Mouse (Mus musculus) MEL (cell line): Measurements from ENCODE around the gene Patz1. TPM values are rescaled to one million over a fixed set of nuclear protein-coding genes. Genes with fewer than 3 reads are reported as not detected.

Experiments
- DNase-seq: peaks from one replicate; pipeline ENCODE4 v3.0.0; 2011; ENCODE audit warnings: low read depth, low spot score
- H3K27ac ChIP-seq: 2 replicates; pipeline ENCODE4 v1.5.1; 2012; ENCODE audit warnings: low read depth, mild to moderate bottlenecking, control low read depth, low read length, moderate library complexity; ENCODE audit not compliant: control insufficient read depth
- H3K27me3 ChIP-seq, 2 experiments: fragments of 150-350 bp in 1 of 2; sonication (generic) in 1 of 2; 2 replicates each; pipeline ENCODE4 v1.6.1; 2012; ENCODE audit warnings: low read length in 2 of 2, mild to moderate bottlenecking in 2 of 2, improper control_type of control experiment in 1 of 2, moderate library complexity in 1 of 2; ENCODE audit not compliant: insufficient read depth in 2 of 2, control insufficient read depth in 1 of 2
- H3K36me3 ChIP-seq, 2 experiments: 2 replicates each; pipeline ENCODE4 v1.6.1; 2012 to 2014; ENCODE audit warnings: low read length in 2 of 2, improper control_type of control experiment in 1 of 2, inconsistent platforms in 1 of 2, mild to moderate bottlenecking in 1 of 2; ENCODE audit not compliant: insufficient read depth in 2 of 2, control insufficient read depth in 1 of 2
- H3K4me1 ChIP-seq, 2 experiments: fragments of 150-350 bp in 1 of 2; sonication (generic) in 1 of 2; 2 replicates each; pipeline ENCODE4 v1.6.1; 2012; ENCODE audit warnings: low read length in 2 of 2, improper control_type of control experiment in 1 of 2, mild to moderate bottlenecking in 1 of 2; ENCODE audit not compliant: insufficient read depth in 2 of 2, control insufficient read depth in 1 of 2
- H3K4me3 ChIP-seq, 2 experiments: fragments of 150-350 bp in 1 of 2; sonication (generic) in 1 of 2; 2 replicates each; pipeline ENCODE4 v1.5.1; 2012; ENCODE audit warnings: low read depth in 2 of 2, low read length in 2 of 2, mild to moderate bottlenecking in 2 of 2, moderate library complexity in 2 of 2, control low read depth in 1 of 2, improper control_type of control experiment in 1 of 2; ENCODE audit not compliant: control insufficient read depth in 1 of 2, insufficient read depth in 1 of 2
- H3K79me2 ChIP-seq: 2 replicates; pipeline ENCODE4 v1.6.1; 2012; ENCODE audit warnings: mild to moderate bottlenecking, low read length, moderate library complexity; ENCODE audit not compliant: control insufficient read depth, poor library complexity, insufficient read depth
- H3K9ac ChIP-seq: 2 replicates; pipeline ENCODE4 v1.6.1; 2012; ENCODE audit warnings: low read depth, mild to moderate bottlenecking, control low read depth, low read length, moderate library complexity; ENCODE audit not compliant: control insufficient read depth, poor library complexity, severe bottlenecking
- H3K9me3 ChIP-seq: fragments of 150-350 bp; sonication (generic); replicated peaks from 2 replicates; pipeline ENCODE4 v1.6.1; 2012; ENCODE audit warnings: mild to moderate bottlenecking, low read length, improper control_type of control experiment, moderate library complexity; ENCODE audit not compliant: insufficient read depth
- CHD2 ChIP-seq: IDR thresholded peaks from 2 replicates; pipeline ENCODE4 v1.6.1; 2011; ENCODE audit warnings: low read length, improper control_type of control experiment
- E2F4 ChIP-seq: IDR thresholded peaks from 2 replicates; pipeline ENCODE4 v1.6.1; 2011; ENCODE audit warnings: low read depth, low read length, improper control_type of control experiment, borderline replicate concordance
- ELF1 ChIP-seq: IDR thresholded peaks from 2 replicates; pipeline ENCODE4 v1.6.1; 2014; ENCODE audit warnings: low read depth, mild to moderate bottlenecking, inconsistent platforms, low read length, improper control_type of control experiment, moderate library complexity
- EP300 ChIP-seq, 2 experiments: IDR thresholded peaks; 2 replicates each; pipeline ENCODE4 v1.6.1; 2011; ENCODE audit warnings: improper control_type of control experiment in 2 of 2, low read length in 2 of 2, low read depth in 1 of 2, mild to moderate bottlenecking in 1 of 2
- KAT2A ChIP-seq: conservative IDR thresholded peaks from 2 replicates; pipeline ENCODE4 v1.6.1; 2012; ENCODE audit warnings: low read depth, low read length, improper control_type of control experiment, inconsistent platforms
- MAFK ChIP-seq: IDR thresholded peaks from 2 replicates; pipeline ENCODE4 v1.6.1; 2011; ENCODE audit warnings: low read depth, mild to moderate bottlenecking, low read length, improper control_type of control experiment, borderline replicate concordance
- MXI1 ChIP-seq: IDR thresholded peaks from 2 replicates; pipeline ENCODE4 v1.6.1; 2011; ENCODE audit warnings: mild to moderate bottlenecking, low read depth, low read length, improper control_type of control experiment
- NRF1 ChIP-seq: IDR thresholded peaks from 2 replicates; pipeline ENCODE4 v1.6.1; 2014; ENCODE audit warnings: low read depth, mild to moderate bottlenecking, inconsistent platforms, low read length, improper control_type of control experiment, moderate library complexity; ENCODE audit not compliant: poor library complexity, insufficient read depth, severe bottlenecking
- POLR2AphosphoS2 ChIP-seq: IDR thresholded peaks from 2 replicates; pipeline ENCODE4 v1.6.1; 2011; ENCODE audit warnings: low read length, improper control_type of control experiment
- SIN3A ChIP-seq: IDR thresholded peaks from 2 replicates; pipeline ENCODE4 v1.6.1; 2012; ENCODE audit warnings: low read length, improper control_type of control experiment, inconsistent platforms
- SMC3 ChIP-seq: IDR thresholded peaks from 2 replicates; pipeline ENCODE4 v1.6.1; 2011; ENCODE audit warnings: low read depth, low read length, improper control_type of control experiment
- TCF12 ChIP-seq: IDR thresholded peaks from 2 replicates; pipeline ENCODE4 v1.6.1; 2014; ENCODE audit warnings: low read depth, mild to moderate bottlenecking, inconsistent platforms, low read length, improper control_type of control experiment, moderate library complexity
- USF1 ChIP-seq: IDR thresholded peaks from 2 replicates; pipeline ENCODE4 v1.6.1; 2014; ENCODE audit warnings: low read depth, mild to moderate bottlenecking, inconsistent platforms, low read length, improper control_type of control experiment, moderate library complexity
- USF2 ChIP-seq, 2 experiments: IDR thresholded peaks; 2 replicates each; pipeline ENCODE4 v1.6.1; 2011 to 2012; ENCODE audit warnings: improper control_type of control experiment in 2 of 2, low read length in 2 of 2, borderline replicate concordance in 1 of 2, inconsistent platforms in 1 of 2, low read depth in 1 of 2, mild to moderate bottlenecking in 1 of 2; ENCODE audit not compliant: insufficient read depth in 1 of 2
- ZNF384 ChIP-seq: IDR thresholded peaks from 2 replicates; pipeline ENCODE4 v1.6.1; 2012; ENCODE audit warnings: low read depth, mild to moderate bottlenecking, inconsistent platforms, low read length, improper control_type of control experiment
- polyA plus RNA-seq, 2 experiments: library from polyadenylated mRNA; stranded (reverse) in 1 of 2; unstranded in 1 of 2; fragments of >175 nt in 1 of 2; fragments of >200 nt in 1 of 2; gene quantifications; 2 replicates each; pipeline versions ENCODE4 v1.2.1 to v1.2.4; 2012; ENCODE audit warnings: low replicate concordance in 2 of 2, low read depth in 1 of 2; ENCODE audit not compliant: insufficient read length in 2 of 2, insufficient read depth in 1 of 2, missing spikeins in 1 of 2
- total RNA-seq: library from RNA; depleted of rRNA; stranded (reverse); fragments of 300-350 nt; gene quantifications from 2 replicates; pipeline ENCODE4 v1.2.3, GENCODE M21; 2012

Gene Patz1
- total and polyA plus RNA-seq, 3 experiments = 63.1 to 63.5 TPM; not detected in 1

DNA sequence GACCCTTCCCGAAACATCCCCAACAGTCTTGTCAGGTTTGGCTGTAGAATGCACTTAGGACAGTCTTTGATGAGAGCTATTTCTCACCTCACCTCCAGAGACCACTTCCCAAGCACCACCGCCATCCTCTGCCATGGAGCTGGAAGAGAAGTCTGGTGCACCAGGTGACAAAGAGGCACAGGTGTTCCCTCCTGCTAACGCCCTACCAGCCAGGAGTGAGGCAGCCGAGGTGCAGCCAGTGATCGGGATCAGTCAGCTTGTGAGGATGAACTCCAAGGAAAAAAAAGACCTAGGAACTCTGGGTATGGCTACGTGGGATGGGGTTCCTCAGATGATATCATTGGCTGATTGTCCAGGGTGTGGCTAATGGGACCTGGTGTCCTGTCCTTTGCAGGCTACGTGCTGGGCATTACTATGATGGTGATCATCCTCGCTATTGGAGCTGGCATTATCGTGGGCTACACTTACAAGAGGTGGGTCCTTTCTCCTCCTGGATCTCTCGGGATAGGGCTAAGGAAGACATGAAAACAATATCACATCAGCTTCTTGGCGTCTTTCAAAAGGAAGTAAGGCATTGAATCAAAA is 44.5 kb downstream of the Patz1 start:
- H3K27me3 ChIP-seq = no peaks in the 10 kb centered on the region
- H3K4me3 ChIP-seq = no peak overlapping the region
- TF ChIP-seq EP300 (IDR thresholded peaks at IDR 0.05; ENCODE audit: low read depth in 1 of 2, low read length in 2 of 2) = no peak
- TF ChIP-seq E2F4 = no peak
- TF ChIP-seq SIN3A = no peak
- TF ChIP-seq TCF12 = no peak
- no peak for TF ChIP-seq MXI1
- TF ChIP-seq ELF1 = no peak
- no peak for TF ChIP-seq USF1
- TF ChIP-seq ZNF384 = no peak
- no peak for TF ChIP-seq NRF1
- H3K9ac ChIP-seq = no peak overlapping the region
- no peak for DNase-seq
- peaks cover 0 to 6% of the 10 kb centered on the region in 2 experiments; a peak in 2 of 4 replicates for H3K36me3 ChIP-seq
- H3K4me1 ChIP-seq = peaks cover 8 to 14% of the 10 kb centered on the region in 2 experiments; a peak in 3 of 4 replicates
- H3K27ac ChIP-seq = no peak overlapping the region
- H3K9me3 ChIP-seq = no peaks in the 10 kb centered on the region
- no peaks in the 10 kb centered on the region for H3K79me2 ChIP-seq

DNA sequence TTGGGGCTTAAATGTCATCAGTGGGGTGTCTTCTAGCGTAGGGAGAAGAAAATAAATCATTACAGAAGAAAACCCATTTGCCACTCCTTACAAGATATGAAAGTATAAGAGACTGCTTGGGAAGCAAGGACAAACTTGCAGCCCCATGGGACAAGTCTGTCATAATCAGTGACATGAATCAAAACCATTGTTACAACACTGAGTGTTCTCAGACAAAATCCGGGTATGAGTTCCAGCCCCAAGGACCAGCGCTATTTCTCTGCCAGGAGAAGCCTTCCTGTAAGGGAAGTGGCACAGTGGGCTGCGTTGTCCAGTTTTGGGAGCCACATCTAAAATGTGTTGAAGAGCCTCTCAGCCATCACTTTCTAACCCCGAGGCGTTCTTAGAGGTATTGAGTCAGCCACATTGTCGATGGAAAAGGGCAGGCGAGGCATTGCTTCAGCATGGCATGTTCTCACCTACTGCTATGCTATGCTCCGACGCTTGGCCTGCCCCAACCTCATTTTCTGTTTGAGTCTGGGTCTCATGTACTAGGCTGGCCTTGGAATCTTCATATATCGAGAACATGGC is 45.6 kb downstream of the Patz1 start:
- H3K4me3 ChIP-seq = no peak overlapping the region
- TF ChIP-seq POLR2AphosphoS2 = no peak
- H3K27ac ChIP-seq = no peak overlapping the region
- H3K4me1 ChIP-seq = peaks cover 8 to 14% of the 10 kb centered on the region in 2 experiments; a peak in 3 of 4 replicates
- no peaks in the 10 kb centered on the region for H3K27me3 ChIP-seq
- no peaks in the 10 kb centered on the region for H3K79me2 ChIP-seq
- H3K36me3 ChIP-seq = peaks cover 0 to 6% of the 10 kb centered on the region in 2 experiments; a peak in 2 of 4 replicates
- DNase-seq = no peak
- H3K9me3 ChIP-seq = no peaks in the 10 kb centered on the region
- no peak overlapping the region for H3K9ac ChIP-seq

DNA sequence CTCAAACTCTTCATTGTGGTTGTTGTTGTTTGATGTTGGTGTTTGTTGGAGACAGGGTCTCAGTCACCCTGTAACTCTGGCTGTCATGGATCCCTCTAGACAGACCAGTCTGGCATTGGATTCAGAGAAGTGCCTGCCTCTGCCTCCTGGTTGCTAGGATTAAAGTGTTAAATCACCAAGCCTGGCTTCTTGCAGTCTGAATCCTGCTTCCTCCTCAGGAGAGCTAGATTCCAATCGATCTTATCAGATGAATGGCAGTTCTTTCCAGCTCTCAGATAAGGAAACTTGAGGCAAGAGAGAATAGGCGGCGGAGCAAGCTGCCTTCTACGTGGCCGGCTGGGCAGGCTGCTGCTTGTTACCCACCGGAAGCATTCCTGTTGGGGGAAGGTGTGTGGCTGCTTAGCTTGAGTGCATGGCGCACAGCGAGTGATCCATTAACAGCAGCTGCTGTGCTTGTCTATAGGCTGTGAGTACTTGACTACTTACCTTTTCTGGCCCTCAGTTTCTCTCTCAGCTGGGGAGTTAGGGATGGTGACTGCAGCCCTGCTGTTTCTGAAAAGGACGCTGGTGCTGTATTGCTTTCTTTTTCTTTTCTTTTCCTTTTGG is 46.1 kb downstream of the Patz1 start:
- Histone ChIP-seq H3K27me3 (no peaks in the 10 kb centered on the region), H3K4me1 (peaks cover 6 to 14% of the 10 kb centered on the region in 2 experiments; a peak in 3 of 4 replicates)

More for the DNA sequence above, 46.1 kb downstream of the Patz1 start:
- no peak overlapping the region for H3K27ac ChIP-seq
- H3K9me3 ChIP-seq = no peaks in the 10 kb centered on the region
- TF ChIP-seq EP300 (IDR thresholded peaks at IDR 0.05; ENCODE audit: low read depth in 1 of 2, low read length in 2 of 2) (no peak), USF2 (IDR thresholded peaks at IDR 0.05; ENCODE audit: borderline replicate concordance in 1 of 2, insufficient read depth in 1 of 2, low read depth in 1 of 2, low read length in 2 of 2) (no peak), KAT2A (no peak), MAFK (no peak), ZNF384 (no peak), CHD2 (no peak), SMC3 (no peak)
- TF ChIP-seq, all 39 proteins: peak for 0
- DNase-seq = no peak
- Histone ChIP-seq H3K9ac (no peak overlapping the region), H3K36me3 (peaks cover 0 to 6% of the 10 kb centered on the region in 2 experiments; a peak in 2 of 4 replicates), H3K79me2 (no peaks in the 10 kb centered on the region), H3K4me3 (no peak overlapping the region)
